8 mouse cellular contexts compared by ENCODE assay signal in genomic region chr2:11706746-11707065, GRCm38 (mm10). TPM values are rescaled to one million over a fixed set of nuclear protein-coding genes. Genes with fewer than 3 reads are reported as not detected.
DNase-seq lines count a peak whose midpoint lies in the region; ATAC-seq and TF ChIP-seq lines count a peak whose summit lies in the region.

No protein-coding gene starts in this region.

- H3K4me1 ChIP-seq in testis, adult 2 months (ENCODE audit: control insufficient read depth, insufficient read depth, low read length), result peaks cover 2% of the 10 kb centered on the region; the same call in 1 of the 2 replicates
- peaks cover 8% of the 10 kb centered on the region for H3K4me1 ChIP-seq in intestine, embryonic 15.5 days (replicated peaks)
- peaks cover 13% of the 10 kb centered on the region for H3K4me1 ChIP-seq in neural tube, embryonic 13.5 days (replicated peaks)

- no peak for TF ChIP-seq POLR2A in testis, adult 2 months (IDR thresholded peaks at IDR 0.05; ENCODE audit: control insufficient read depth, low read depth, low read length)

- H3K4me3 ChIP-seq in testis, adult 2 months (ENCODE audit: control insufficient read depth, low read depth, low read length), result peak overlapping the region; percentile 81; the same call in 1 of the 2 replicates
- no peak overlapping the region for H3K4me3 ChIP-seq in intestine, embryonic 15.5 days (replicated peaks)
- H3K4me3 ChIP-seq in neural tube, embryonic 13.5 days, result no peak overlapping the region

- DNase-seq in frontal cortex, postnatal 10 days (ENCODE audit: low spot score in 2 of 2), result no peak
- no peak for DNase-seq in testis, postnatal 10 days (ENCODE audit: low spot score)
- DNase-seq in spleen, postnatal 14 days (ENCODE audit: low spot score in 2 of 2), result no peak
- DNase-seq in retina, embryonic 14.5 days (ENCODE audit: low spot score), result no peak

- no peak overlapping the region for H3K9ac ChIP-seq in intestine, embryonic 15.5 days
- H3K9ac ChIP-seq in neural tube, embryonic 13.5 days, result no peak overlapping the region

- H3K27ac ChIP-seq in testis, adult 2 months (ENCODE audit: control insufficient read depth, insufficient read depth, low read depth, low read length), result peak overlapping the region; percentile 57
- no peak overlapping the region for H3K27ac ChIP-seq in intestine, embryonic 15.5 days
- H3K27ac ChIP-seq in neural tube, embryonic 13.5 days (replicated peaks), result no peak overlapping the region

- peak overlapping the region; percentile 98; the same call in 1 of the 2 replicates for H3K4me2 ChIP-seq in intestine, embryonic 15.5 days (replicated peaks)
- peak overlapping the region; percentile 99 for H3K4me2 ChIP-seq in neural tube, embryonic 13.5 days

- H3K27me3 ChIP-seq in testis, adult 2 months (ENCODE audit: control insufficient read depth, insufficient read depth, low read length), result no peaks in the 10 kb centered on the region
- H3K27me3 ChIP-seq in intestine, embryonic 15.5 days (replicated peaks), result 0 out of 2 replicates have a peak, but pooled peaks cover 2% of the 10 kb centered on the region
- peaks cover 44% of the 10 kb centered on the region for H3K27me3 ChIP-seq in neural tube, embryonic 13.5 days

- no peaks in the 10 kb centered on the region for H3K36me3 ChIP-seq in testis, adult 2 months (ENCODE audit: control insufficient read depth, insufficient read depth, low read length)
- no peaks in the 10 kb centered on the region for H3K36me3 ChIP-seq in intestine, embryonic 15.5 days
- no peaks in the 10 kb centered on the region for H3K36me3 ChIP-seq in neural tube, embryonic 13.5 days

- 37% methylated on average over 6 of the region's 6 CpGs for WGBS in intestine, embryonic 15.5 days
- 41% methylated on average over 6 of the region's 6 CpGs for WGBS in neural tube, embryonic 13.5 days

- TF ChIP-seq CTCF in testis, adult 2 months (IDR thresholded peaks at IDR 0.05; ENCODE audit: control insufficient read depth, insufficient read depth, insufficient replicate concordance, low read depth, low read length), result no peak

- ATAC-seq in frontal cortex, adult (ENCODE audit: low TSS enrichment), result peak; percentile 31
- ATAC-seq in intestine, embryonic 15.5 days, result no peak
- ATAC-seq in neural tube, embryonic 13.5 days (ENCODE audit: low read depth), result no peak

- no peaks in the 10 kb centered on the region for H3K9me3 ChIP-seq in intestine, embryonic 15.5 days
- H3K9me3 ChIP-seq in neural tube, embryonic 13.5 days, result no peaks in the 10 kb centered on the region

RNA-seq across cellular contexts. Expression of gene Il15ra, which starts 1.6 kb away (rescaled TPM):
- polyA plus RNA-seq in testis, adult 2 months (2012; rRNA removed), result 3.8 and 4.0 TPM in 2 replicates
- 2.1 and 2.6 TPM in 2 replicates for polyA plus RNA-seq in intestine, embryonic 15.5 days (2015; fragmentation: Nextera tagmentation; extraction: Ambion mirVana)
- 0.74 and 0.81 TPM in 2 replicates for polyA plus RNA-seq in neural tube, embryonic 13.5 days (2015; fragmentation: Nextera tagmentation; extraction: Ambion mirVana)
